Mouse (Mus musculus) lung, adult 2 months (tissue): ENCODE measurements at regions not wholly inside any gene's neighbourhood (a gene's known extent, or its start where the extent isn't known, plus 50 kb on each side); places are given as distances from the start of the nearest gene placed in this dataset.

Experiments
- DNase-seq: peaks from one replicate; pipeline ENCODE4 v3.0.0; 2022
- H3K4me1 ChIP-seq: fragments of 200-500 bp; 2 replicates; pipeline ENCODE4 v1.6.1; 2011; ENCODE audit warnings: low read length; ENCODE audit not compliant: control insufficient read depth, insufficient read depth
- H3K4me3 ChIP-seq: fragments of 200-500 bp; replicated peaks from 2 replicates; pipeline ENCODE3; 2011; ENCODE audit warnings: low read depth, mild to moderate bottlenecking, control low read depth, low read length; ENCODE audit errors: extremely low read depth
- CTCF ChIP-seq: fragments of 200-500 bp; IDR thresholded peaks from 2 replicates; pipeline ENCODE4 v1.5.1; 2011; ENCODE audit warnings: mild to moderate bottlenecking, low read length, control low read depth; ENCODE audit not compliant: insufficient read depth
- POLR2A ChIP-seq: fragments of 200-500 bp; IDR thresholded peaks from 2 replicates; pipeline ENCODE4 v1.6.1; 2011; ENCODE audit warnings: low read depth, mild to moderate bottlenecking, control low read depth, low read length, borderline replicate concordance; ENCODE audit errors: extremely low read depth
- WGBS: fragments of 180-500 bp; shearing (Covaris S2); methylation state at CpG from one replicate; pipeline ENCODE4 v1.1.7; 2018; 5-methylcytosine and 5-hydroxymethylcytosine counted together

DNA sequence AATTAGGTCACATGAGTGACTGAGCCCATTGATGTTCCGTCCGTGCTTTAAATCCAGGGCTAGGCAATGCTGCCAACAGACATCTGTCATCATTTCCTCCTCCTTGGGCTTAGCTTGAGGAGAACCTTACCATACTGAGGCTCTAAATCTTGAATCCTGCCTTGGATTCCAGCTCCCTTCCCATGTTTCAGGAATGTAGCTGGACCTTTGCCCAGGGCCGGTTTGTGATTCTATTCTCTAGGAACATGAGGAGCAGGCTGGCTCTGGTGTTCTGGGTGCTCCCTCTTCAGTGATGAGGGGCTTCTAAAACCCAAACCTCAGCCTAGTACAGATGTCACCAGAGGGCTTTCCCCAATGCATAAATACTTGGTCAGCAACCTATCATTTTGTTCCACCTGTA lies 81.8 kb upstream of the Nhs start:
- H3K4me3 ChIP-seq = no peak overlapping the region
- no peak for TF ChIP-seq CTCF
- no peak for TF ChIP-seq POLR2A
- WGBS = 67% methylated on average over 3 of the region's 3 CpGs
- H3K4me1 ChIP-seq = no peaks in the 10 kb centered on the region
- no peak for DNase-seq

DNA sequence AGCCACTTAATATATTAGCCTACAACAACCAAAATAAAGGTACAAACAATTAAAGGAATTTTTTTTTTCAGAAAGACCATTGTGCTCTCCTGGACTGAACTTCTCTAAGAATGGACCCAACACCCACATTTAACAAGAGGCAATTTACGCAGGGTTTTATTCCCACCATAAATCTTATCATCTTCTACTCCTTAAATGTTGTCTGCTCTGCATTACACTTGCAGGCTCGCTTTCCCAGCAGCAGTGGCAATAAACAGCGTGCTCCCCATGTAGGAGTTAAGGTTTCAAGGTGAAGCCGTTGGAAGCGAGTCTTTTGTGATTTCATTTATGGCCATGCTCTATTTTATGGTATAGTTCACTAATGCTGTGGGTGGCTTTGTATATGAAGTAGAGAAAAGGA lies 76.0 kb upstream of the Nhs start:
- H3K4me1 ChIP-seq = no peaks in the 10 kb centered on the region
- 88% methylated on average over 5 of the region's 5 CpGs for WGBS
- H3K4me3 ChIP-seq = no peak overlapping the region
- no peak for TF ChIP-seq POLR2A
- no peak for TF ChIP-seq CTCF
- no peak for DNase-seq

GRCm38 (mm10) chrX:162210848-162211247 lies 51.3 kb upstream of the Nhs start:
- H3K4me1 ChIP-seq = no peaks in the 10 kb centered on the region
- WGBS = 53% methylated on average over 2 of the region's 2 CpGs
- no peak for DNase-seq
- TF ChIP-seq CTCF = no peak
- no peak for TF ChIP-seq POLR2A
- no peak overlapping the region for H3K4me3 ChIP-seq
